Mouse (Mus musculus) heart, embryonic 16.5 days (tissue): ENCODE data around the gene Akap8l. TPM values are rescaled to one million over a fixed set of nuclear protein-coding genes. Genes with fewer than 3 reads are reported as not detected.

Experiments used
- ATAC-seq: fragments of 200-750 bp; cut with Nextera tagmentation; replicated peaks from 2 replicates; pipeline ENCODE4 v1.8.0; 2017; ENCODE audit warnings: moderate number of reproducible peaks; ENCODE audit not compliant: insufficient read depth, low FRiP score; ENCODE audit errors: extremely low read depth
- H3K27ac ChIP-seq: fragments of 300-500 bp; sonication (generic); 2 replicates; pipeline ENCODE4 v1.5.1; 2014; ENCODE audit warnings: mild to moderate bottlenecking, low read length, control low read depth, moderate library complexity
- H3K27me3 ChIP-seq: fragments of 300-500 bp; sonication (generic); 2 replicates; pipeline ENCODE4 v1.6.1; 2014; ENCODE audit warnings: low read length, mixed read lengths; ENCODE audit not compliant: control insufficient read depth, insufficient read depth
- H3K36me3 ChIP-seq: fragments of 300-500 bp; sonication (generic); 2 replicates; pipeline ENCODE4 v1.6.1; 2014; ENCODE audit not compliant: control insufficient read depth, insufficient read depth
- H3K4me1 ChIP-seq: fragments of 300-500 bp; sonication (generic); 2 replicates; pipeline ENCODE4 v1.6.1; 2014; ENCODE audit warnings: low read length, mixed read lengths; ENCODE audit not compliant: control insufficient read depth, insufficient read depth
- H3K4me2 ChIP-seq: fragments of 300-500 bp; sonication (generic); 2 replicates; pipeline ENCODE4 v1.6.1; 2014; ENCODE audit warnings: low read depth, mild to moderate bottlenecking, control low read depth, low read length
- H3K4me3 ChIP-seq: fragments of 300-500 bp; sonication (generic); 2 replicates; pipeline ENCODE4 v1.5.1; 2014; ENCODE audit warnings: mild to moderate bottlenecking, control low read depth, low read length
- H3K9ac ChIP-seq: fragments of 300-500 bp; sonication (generic); 2 replicates; pipeline ENCODE4 v1.6.1; 2014; ENCODE audit warnings: low read length, control low read depth
- H3K9me3 ChIP-seq: fragments of 300-500 bp; sonication (generic); replicated peaks from 2 replicates; pipeline ENCODE4 v1.6.1; 2016; ENCODE audit warnings: low read length; ENCODE audit not compliant: control insufficient read depth
- WGBS: fragments of 180-500 bp; shearing (Covaris S2); extraction: QIAGEN DNeasy Blood & Tissue Kit; methylation state at CpG from one replicate; pipeline ENCODE4 v1.1.7; 2014; 5-methylcytosine and 5-hydroxymethylcytosine counted together
- polyA plus RNA-seq: library from polyadenylated mRNA; unstranded; fragments of >200 nt; fragmentation: Nextera tagmentation; extraction: Ambion mirVana; gene quantifications from 2 replicates; pipeline ENCODE4 v1.2.1, GENCODE M21; 2015

Gene Akap8l
- polyA plus RNA-seq, 1 experiment from 2014 or later = 99.2 TPM

- Histone ChIP-seq H3K4me2 (no peak overlapping the region), H3K9ac (no peak overlapping the region), H3K27ac (no peak overlapping the region), H3K9me3 (no peaks in the 10 kb centered on the region), H3K27me3 (no peaks in the 10 kb centered on the region), H3K36me3 (peaks cover 72% of the 10 kb centered on the region), H3K4me3 (no peak overlapping the region), H3K4me1 (no peaks in the 10 kb centered on the region)
- no peak for ATAC-seq
- 68% methylated on average over 2 of the region's 2 CpGs for WGBS
Measured at GRCm38 (mm10) chr17:32335869-32336268, 14.5 kb downstream of the Akap8l start.

- H3K4me3 ChIP-seq = no peak overlapping the region
- no peak overlapping the region for H3K9ac ChIP-seq
- no peak overlapping the region for H3K4me2 ChIP-seq
- H3K27ac ChIP-seq = no peak overlapping the region
- WGBS = 93% methylated on average over 12 of the region's 12 CpGs
- H3K9me3 ChIP-seq = no peaks in the 10 kb centered on the region
- H3K36me3 ChIP-seq = peaks cover 79% of the 10 kb centered on the region
- no peaks in the 10 kb centered on the region for H3K4me1 ChIP-seq
- H3K27me3 ChIP-seq = no peaks in the 10 kb centered on the region
- ATAC-seq = no peak; the same call in 1 of the 2 replicates
Measured at GRCm38 (mm10) chr17:32334921-32335320, 15.5 kb downstream of the Akap8l start.

- H3K9ac ChIP-seq = no peak overlapping the region
- no peak overlapping the region for H3K4me2 ChIP-seq
- WGBS = 60% methylated on average over 31 of the region's 31 CpGs
- H3K27me3 ChIP-seq = no peaks in the 10 kb centered on the region
- H3K27ac ChIP-seq = no peak overlapping the region
- peaks cover 83% of the 10 kb centered on the region for H3K36me3 ChIP-seq
- H3K9me3 ChIP-seq = no peaks in the 10 kb centered on the region
- H3K4me3 ChIP-seq = no peak overlapping the region
- no peaks in the 10 kb centered on the region for H3K4me1 ChIP-seq
- no peak for ATAC-seq
Measured at GRCm38 (mm10) chr17:32333675-32334303, 16.6 kb downstream of the Akap8l start.

GRCm38 (mm10) chr17:32327501-32327900 lies 22.9 kb downstream of the Akap8l start:
- Histone ChIP-seq H3K9ac (no peak overlapping the region), H3K4me2 (no peak overlapping the region), H3K4me1 (peaks cover 4% of the 10 kb centered on the region; the same call in 1 of the 2 replicates), H3K9me3 (no peaks in the 10 kb centered on the region), H3K27me3 (no peaks in the 10 kb centered on the region), H3K27ac (no peak overlapping the region), H3K36me3 (peaks cover 47% of the 10 kb centered on the region), H3K4me3 (no peak overlapping the region)
- no peak for ATAC-seq

- 90% methylated on average over 1 of the region's 1 CpGs for WGBS
- no peaks in the 10 kb centered on the region for H3K9me3 ChIP-seq
- H3K4me2 ChIP-seq = no peak overlapping the region
- no peaks in the 10 kb centered on the region for H3K27me3 ChIP-seq
- H3K36me3 ChIP-seq = peaks cover 22% of the 10 kb centered on the region
- H3K4me1 ChIP-seq = peaks cover 22% of the 10 kb centered on the region
- no peak overlapping the region; the same call in 1 of the 2 replicates for H3K9ac ChIP-seq
- no peak for ATAC-seq
- no peak overlapping the region for H3K27ac ChIP-seq
- no peak overlapping the region for H3K4me3 ChIP-seq
Measured at GRCm38 (mm10) chr17:32322809-32323208, 27.6 kb downstream of the Akap8l start.

- WGBS = 14% methylated on average over 6 of the region's 6 CpGs
- H3K27ac ChIP-seq = peak overlapping the region; percentile 98
- H3K9me3 ChIP-seq = no peaks in the 10 kb centered on the region
- H3K27me3 ChIP-seq = no peaks in the 10 kb centered on the region
- no peak for ATAC-seq
- H3K4me1 ChIP-seq = peaks cover 22% of the 10 kb centered on the region
- H3K4me3 ChIP-seq = peak overlapping the region; percentile 99
- peak overlapping the region; percentile 77 for H3K9ac ChIP-seq
- peaks cover 27% of the 10 kb centered on the region for H3K36me3 ChIP-seq
- peak overlapping the region; percentile 88 for H3K4me2 ChIP-seq
Measured at GRCm38 (mm10) chr17:32321836-32322235, 28.6 kb downstream of the Akap8l start.

- Histone ChIP-seq H3K27ac (peak overlapping the region; percentile 98), H3K9me3 (no peaks in the 10 kb centered on the region), H3K4me2 (peak overlapping the region; percentile 88), H3K4me3 (peak overlapping the region; percentile 99), H3K9ac (peak overlapping the region; percentile 77), H3K27me3 (no peaks in the 10 kb centered on the region), H3K36me3 (peaks cover 30% of the 10 kb centered on the region), H3K4me1 (peaks cover 22% of the 10 kb centered on the region)
- ATAC-seq = peak; percentile 58
- 0% methylated on average over 23 of the region's 23 CpGs for WGBS
Measured at GRCm38 (mm10) chr17:32321390-32321734, 29.0 kb downstream of the Akap8l start.

GRCm38 (mm10) chr17:32320597-32321389 lies 29.6 kb downstream of the Akap8l start, which contains the start of gene Akap8:
Gene Akap8 (minus strand): TSS chr17:32321238.
- H3K9ac ChIP-seq = peak within 1 kb of the TSS; percentile 89
- H3K4me3 ChIP-seq = peak within 1 kb of the TSS; percentile 99
- ATAC-seq = peak; percentile 97
- WGBS = under 1% methylated on average over 83 of the region's 83 CpGs
- H3K4me1 ChIP-seq = peaks cover 22% of the 10 kb centered on the region
- H3K27ac ChIP-seq = peak within 1 kb of the TSS; percentile 98
- no peaks in the 10 kb centered on the region for H3K9me3 ChIP-seq
- H3K36me3 ChIP-seq = peaks cover 31% of the 10 kb centered on the region
- H3K4me2 ChIP-seq = peak within 1 kb of the TSS; percentile 93
- H3K27me3 ChIP-seq = no peaks in the 10 kb centered on the region

- WGBS = under 1% methylated on average over 7 of the region's 7 CpGs
- H3K36me3 ChIP-seq = peaks cover 36% of the 10 kb centered on the region
- peak overlapping the region; percentile 89 for H3K9ac ChIP-seq
- H3K27me3 ChIP-seq = no peaks in the 10 kb centered on the region
- no peaks in the 10 kb centered on the region for H3K9me3 ChIP-seq
- peak overlapping the region; percentile 98 for H3K27ac ChIP-seq
- peak overlapping the region; percentile 93 for H3K4me2 ChIP-seq
- H3K4me1 ChIP-seq = peaks cover 22% of the 10 kb centered on the region
- peak overlapping the region; percentile 99 for H3K4me3 ChIP-seq
- ATAC-seq = no peak
Measured at GRCm38 (mm10) chr17:32319950-32320349, 30.5 kb downstream of the Akap8l start.
